ENCODE assay signal across 18 mouse cellular contexts in the genomic region with DNA sequence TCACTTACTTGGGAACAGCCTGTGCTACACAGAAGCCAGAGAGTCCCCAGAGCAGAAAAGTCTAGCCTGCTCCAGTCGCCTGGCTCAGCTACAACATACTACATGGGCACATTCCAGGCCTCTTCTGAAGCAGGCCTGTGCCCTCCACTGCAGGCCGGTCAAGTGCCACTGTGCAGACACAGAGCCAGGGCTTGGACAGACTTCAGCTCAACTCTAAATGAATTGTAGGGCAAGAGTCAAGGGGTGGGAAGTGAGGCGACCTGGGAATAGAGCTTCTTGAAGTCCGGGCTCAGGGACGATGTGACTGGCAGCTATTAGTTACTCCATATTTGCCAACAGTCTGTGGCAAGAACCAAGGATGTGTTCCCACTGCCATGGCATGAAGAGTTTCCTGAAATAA.
DNase-seq lines count a peak whose midpoint lies in the region; ATAC-seq and TF ChIP-seq lines count a peak whose summit lies in the region.
"Had no signal": no experiment of that assay in that cellular context is flagged by ENCODE, and none has a peak within 500 bp of the region (broad histone marks: within the 10 kb centered on the region; RNA-seq: fewer than 3 reads in every experiment).

No protein-coding gene starts in this region.

- 51% methylated on average over 5 of the region's 5 CpGs for WGBS in heart, postnatal 0 days
- 51% methylated on average over 5 of the region's 5 CpGs for WGBS in lung, postnatal 0 days
- WGBS in forebrain, embryonic 12.5 days: 82% methylated on average over 5 of the region's 5 CpGs

- no peaks in the 10 kb centered on the region for H3K36me3 ChIP-seq in heart, postnatal 0 days (replicated peaks; ENCODE audit: control insufficient read depth, insufficient read depth, low read length)
- no peaks in the 10 kb centered on the region for H3K36me3 ChIP-seq in lung, postnatal 0 days (ENCODE audit: insufficient read depth, low read length)
- no peaks in the 10 kb centered on the region for H3K36me3 ChIP-seq in forebrain, embryonic 12.5 days (replicated peaks)
- H3K36me3 ChIP-seq: hindbrain, embryonic 12.5 days; limb, embryonic 13.5 days; midbrain, embryonic 13.5 days had no signal

- ATAC-seq in heart, postnatal 0 days (ENCODE audit: insufficient read depth, low read depth): peak; percentile 51
- peak; percentile 74 for ATAC-seq in lung, postnatal 0 days
- no peak for ATAC-seq in forebrain, embryonic 12.5 days (ENCODE audit: low FRiP score)
- ATAC-seq: forebrain, postnatal 0 days; liver, postnatal 0 days; midbrain, embryonic 13.5 days; Patski had no signal

- H3K9ac ChIP-seq in heart, postnatal 0 days (replicated peaks; ENCODE audit: low read depth, low read length): no peak overlapping the region
- no peak overlapping the region for H3K9ac ChIP-seq in lung, postnatal 0 days (replicated peaks; ENCODE audit: low read depth)
- H3K9ac ChIP-seq in forebrain, embryonic 12.5 days: no peak overlapping the region
- H3K9ac ChIP-seq: forebrain, postnatal 0 days; hindbrain, embryonic 12.5 days; limb, embryonic 13.5 days; liver, postnatal 0 days; midbrain, embryonic 13.5 days had no signal

- DNase-seq in adrenal gland, postnatal 10 days: peak; percentile 63
- DNase-seq in adrenal gland, adult 18-20 months (ENCODE audit: low spot score in 2 of 2): no peak
- peak; percentile 90 for DNase-seq in adipocyte (ENCODE audit: low spot score)
- DNase-seq in heart, postnatal 0 days (ENCODE audit: low spot score): no peak
- peak; percentile 31 for DNase-seq in lung, postnatal 0 days (ENCODE audit: low spot score)
- DNase-seq in yolk sac, embryonic 10.5 days (ENCODE audit: low spot score): no peak
- no peak for DNase-seq in right cerebral cortex, postnatal 36 days (ENCODE audit: low spot score in 2 of 2)
- DNase-seq: forebrain, postnatal 0 days; gastrocnemius, postnatal 10 days; kidney, adult 8-10 months; liver, postnatal 0 days; right cerebral cortex, postnatal 25 days; thymus, postnatal 14 days had no signal

- TF ChIP-seq CTCF in heart, postnatal 0 days (IDR thresholded peaks at IDR 0.05; ENCODE audit: low read depth): no peak
- TF ChIP-seq CTCF in lung, postnatal 0 days (IDR thresholded peaks at IDR 0.05): no peak

- H3K27me3 ChIP-seq in heart, postnatal 0 days (ENCODE audit: control insufficient read depth, insufficient read depth, low read length): no peaks in the 10 kb centered on the region
- H3K27me3 ChIP-seq in lung, postnatal 0 days (replicated peaks; ENCODE audit: insufficient read depth, low read length): no peaks in the 10 kb centered on the region
- H3K27me3 ChIP-seq in forebrain, embryonic 12.5 days: no peaks in the 10 kb centered on the region
- H3K27me3 ChIP-seq: hindbrain, embryonic 12.5 days; limb, embryonic 13.5 days; midbrain, embryonic 13.5 days; Patski had no signal

- no peak overlapping the region for H3K4me2 ChIP-seq in heart, postnatal 0 days (ENCODE audit: low read depth, low read length)
- no peak overlapping the region for H3K4me2 ChIP-seq in lung, postnatal 0 days (replicated peaks; ENCODE audit: low read depth, low read length)
- H3K4me2 ChIP-seq in forebrain, embryonic 12.5 days: no peak overlapping the region
- H3K4me2 ChIP-seq: hindbrain, embryonic 12.5 days; limb, embryonic 13.5 days; midbrain, embryonic 13.5 days had no signal

- H3K4me1 ChIP-seq in heart, postnatal 0 days (ENCODE audit: control insufficient read depth, insufficient read depth): no peaks in the 10 kb centered on the region
- no peaks in the 10 kb centered on the region for H3K4me1 ChIP-seq in lung, postnatal 0 days (ENCODE audit: insufficient read depth, low read depth, low read length)
- H3K4me1 ChIP-seq in forebrain, embryonic 12.5 days: 0 out of 2 replicates have a peak, but pooled peaks cover 4% of the 10 kb centered on the region

- H3K27ac ChIP-seq in heart, postnatal 0 days (ENCODE audit: low read depth): no peak overlapping the region; the same call in 1 of the 2 replicates
- H3K27ac ChIP-seq in lung, postnatal 0 days (ENCODE audit: low read length): no peak overlapping the region
- no peak overlapping the region for H3K27ac ChIP-seq in forebrain, embryonic 12.5 days
- H3K27ac ChIP-seq: hindbrain, embryonic 12.5 days; limb, embryonic 13.5 days; midbrain, embryonic 13.5 days had no signal

- H3K9me3 ChIP-seq in heart, postnatal 0 days (replicated peaks; ENCODE audit: control insufficient read depth, low read length): no peaks in the 10 kb centered on the region
- H3K9me3 ChIP-seq in lung, postnatal 0 days (ENCODE audit: low read length): no peaks in the 10 kb centered on the region
- H3K9me3 ChIP-seq in forebrain, embryonic 12.5 days: no peaks in the 10 kb centered on the region
- H3K9me3 ChIP-seq: hindbrain, embryonic 12.5 days; limb, embryonic 13.5 days; midbrain, embryonic 13.5 days had no signal

- no peak for TF ChIP-seq EP300 in heart, postnatal 0 days (IDR thresholded peaks at IDR 0.05; ENCODE audit: low read depth)
- TF ChIP-seq EP300 in lung, postnatal 0 days (IDR thresholded peaks at IDR 0.05): no peak

- no peak overlapping the region for H3K4me3 ChIP-seq in heart, postnatal 0 days (ENCODE audit: low read depth, low read length)
- no peak overlapping the region for H3K4me3 ChIP-seq in lung, postnatal 0 days (ENCODE audit: low read depth, low read length)
- no peak overlapping the region for H3K4me3 ChIP-seq in forebrain, embryonic 12.5 days (replicated peaks)
- H3K4me3 ChIP-seq: hindbrain, embryonic 12.5 days; limb, embryonic 13.5 days; midbrain, embryonic 13.5 days had no signal

Comparison
In these comparisons a context has a peak if more than half of its experiments do, and no peak if none do; other contexts are left out.
1. DNase-seq: peak in adrenal gland, postnatal 10 days (single experiment), adipocyte (single experiment) and lung, postnatal 0 days (single experiment); none in adrenal gland, adult 18-20 months (0 of 2), heart, postnatal 0 days (single experiment), yolk sac, embryonic 10.5 days (single experiment) and right cerebral cortex, postnatal 36 days (0 of 2).